Mouse (Mus musculus) forelimb bud, embryonic 11.5 days (tissue): Measurements from ENCODE around the gene Lrmp.

Experiments
- DNase-seq: peaks from one replicate; pipeline ENCODE4 v3.0.0-alpha.2; 2012; ENCODE audit warnings: low read depth, low spot score

Gene Lrmp

GRCm38 (mm10) chr6:145197949-145198686, 82.7 kb downstream of the Lrmp start:
- DNase-seq: no peak

GRCm38 (mm10) chr6:145202432-145203125, 87.1 kb downstream of the Lrmp start:
- DNase-seq: no peak

DNA sequence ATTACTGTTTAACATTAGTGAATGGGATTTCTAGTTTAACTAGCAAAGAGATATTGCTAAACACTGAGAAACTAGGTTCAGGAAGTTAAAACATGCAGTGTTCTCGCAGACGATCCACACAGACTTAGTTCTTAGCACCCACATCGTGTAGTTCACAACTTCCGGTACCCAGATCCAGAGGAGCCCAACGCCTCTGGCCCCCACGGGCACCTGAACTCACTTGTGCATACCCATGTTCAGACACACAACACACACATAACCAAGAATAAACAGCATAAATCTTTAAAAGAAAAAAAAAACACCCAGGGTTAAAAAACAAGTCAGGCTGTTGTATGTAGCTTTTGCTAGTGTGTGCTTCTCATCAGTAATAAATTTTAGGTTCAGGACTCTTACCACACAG, 89.0 kb downstream of the Lrmp start:
- no peak for DNase-seq

DNA sequence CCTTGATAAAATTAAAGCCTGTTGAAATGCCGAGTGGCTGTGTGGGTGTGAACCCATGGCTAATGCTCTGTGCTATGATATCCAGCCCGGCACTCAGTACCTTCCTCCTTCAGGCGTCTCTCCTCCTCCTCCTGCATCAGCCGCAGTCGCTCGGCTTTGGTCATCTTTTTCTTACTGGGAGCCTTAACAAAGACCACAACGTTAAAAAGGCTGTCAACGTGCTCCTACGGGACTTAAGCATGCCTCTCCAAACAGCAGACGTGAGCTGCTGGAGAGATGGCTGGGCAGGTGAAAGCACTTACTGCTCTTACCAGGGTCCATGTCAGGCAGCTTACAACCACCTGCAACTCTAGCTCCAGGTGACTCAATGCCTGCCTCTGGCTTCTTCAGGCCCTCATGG, 89.7 kb downstream of the Lrmp start:
- no peak for DNase-seq

DNA sequence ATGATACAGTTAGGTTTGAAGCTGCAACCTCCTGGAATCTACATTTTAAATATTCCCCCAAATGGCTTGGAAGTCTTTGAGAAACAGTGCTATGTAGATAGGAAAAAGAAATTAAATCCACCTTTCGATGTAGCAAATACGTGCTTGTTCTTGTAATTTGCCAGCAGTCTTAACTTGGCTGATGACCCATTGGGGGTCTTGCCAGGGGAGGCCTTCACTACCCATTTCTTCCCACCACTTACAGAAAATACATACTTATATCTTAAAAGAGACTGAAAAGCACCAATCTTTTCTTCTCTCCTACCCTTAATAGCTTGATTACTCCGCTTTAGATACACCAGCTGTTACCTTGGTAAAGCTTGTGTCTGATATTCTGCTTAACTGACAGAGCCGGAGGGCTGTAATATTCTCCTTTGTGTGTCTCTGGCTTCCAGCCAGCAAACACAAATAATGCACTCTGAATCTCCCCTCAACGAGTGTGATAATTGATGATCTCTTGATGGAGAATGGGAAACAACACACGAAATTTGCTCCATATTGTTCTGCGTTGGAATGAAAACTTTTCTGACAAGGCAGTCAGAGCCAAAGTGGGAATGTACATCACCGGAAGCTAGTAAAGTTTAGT, 94.7 kb downstream of the Lrmp start:
- DNase-seq: peak; percentile 9

- peak; percentile 99 for DNase-seq
These were observed 95.4 kb downstream of the Lrmp start, which contains the start of the genes Casc1 and Etfrf1 for GRCm38 (mm10) chr6:145210816-145211338. Gene Casc1, minus strand, starts transcription at chr6:145211005. Gene Etfrf1, plus strand, starts transcription at chr6:145211134.

- no peak for DNase-seq
These were observed 96.2 kb downstream of the Lrmp start for GRCm38 (mm10) chr6:145211376-145212305.

DNA sequence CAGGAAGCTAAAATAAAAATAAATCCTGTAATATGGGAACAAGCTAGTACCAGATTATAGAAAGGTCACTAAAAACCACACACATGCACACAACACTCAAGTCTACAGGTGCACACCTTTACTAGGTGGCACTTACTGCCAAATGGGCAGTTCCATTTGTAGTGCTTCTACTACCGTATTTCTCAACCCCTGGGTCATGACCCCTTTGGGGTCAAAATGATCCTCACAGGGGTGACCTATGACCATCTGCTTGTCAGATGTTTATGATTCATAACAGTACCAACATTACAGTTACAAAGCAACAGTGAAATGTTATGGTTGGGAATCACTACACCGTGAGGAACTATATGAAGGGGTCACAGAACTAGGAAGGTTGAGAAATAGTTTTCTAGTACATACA, 98.5 kb downstream of the Lrmp start:
- DNase-seq: no peak

GRCm38 (mm10) chr6:145215826-145216225, 100.4 kb downstream of the Lrmp start:
- DNase-seq: no peak

- DNase-seq: no peak
These were observed 108.8 kb downstream of the Lrmp start for GRCm38 (mm10) chr6:145224246-145224645.
